Mouse (Mus musculus) forelimb bud, embryonic 11.5 days (tissue): ENCODE measurements at regions not wholly inside any gene's neighbourhood (a gene's known extent, or its start where the extent isn't known, plus 50 kb on each side); places are given as distances from the start of the nearest gene placed in this dataset.

Experiments
- DNase-seq: peaks from one replicate; pipeline ENCODE4 v3.0.0-alpha.2; 2012; ENCODE audit warnings: low read depth, low spot score

DNA sequence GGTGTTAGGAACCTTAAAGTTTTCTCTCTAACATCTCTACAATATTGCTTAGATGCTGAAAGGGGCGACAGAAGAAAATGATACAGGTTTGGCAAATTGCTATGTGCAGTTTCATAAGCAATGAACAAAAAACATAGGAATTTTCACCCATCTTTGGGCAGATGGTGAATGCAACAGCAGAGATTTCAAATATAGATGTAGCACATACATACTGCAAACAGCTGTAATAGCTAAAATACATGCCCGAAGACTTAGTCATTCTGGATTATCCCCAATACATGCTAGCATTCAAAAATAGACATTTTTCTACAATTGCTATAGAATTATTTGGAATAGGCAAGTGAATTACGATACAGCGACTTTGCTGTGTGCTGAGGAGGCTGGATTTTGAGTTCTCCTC lies 544.1 kb downstream of the D3Ertd751e start:
- DNase-seq: no peak

DNA sequence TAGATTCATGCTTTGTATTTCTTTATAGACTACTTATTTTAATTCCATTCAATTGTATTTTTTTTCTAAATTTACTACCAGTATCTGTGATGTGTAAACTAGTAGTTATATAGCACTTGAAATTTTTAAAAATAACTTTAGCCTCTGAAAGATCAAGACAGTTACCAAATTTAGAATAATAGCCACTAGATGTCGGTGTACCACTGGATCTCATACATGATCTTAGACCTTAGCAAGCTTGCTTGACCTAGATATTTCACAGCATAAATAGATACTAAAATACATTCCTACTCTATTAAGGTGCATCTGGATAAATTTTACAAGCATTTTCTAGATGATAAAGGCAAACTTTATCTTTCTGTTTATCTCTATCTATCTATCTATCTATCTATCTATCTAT lies 570.0 kb downstream of the D3Ertd751e start:
- no peak for DNase-seq

GRCm38 (mm10) chr3:42327708-42328107 lies 585.3 kb downstream of the D3Ertd751e start:
- no peak for DNase-seq

DNA sequence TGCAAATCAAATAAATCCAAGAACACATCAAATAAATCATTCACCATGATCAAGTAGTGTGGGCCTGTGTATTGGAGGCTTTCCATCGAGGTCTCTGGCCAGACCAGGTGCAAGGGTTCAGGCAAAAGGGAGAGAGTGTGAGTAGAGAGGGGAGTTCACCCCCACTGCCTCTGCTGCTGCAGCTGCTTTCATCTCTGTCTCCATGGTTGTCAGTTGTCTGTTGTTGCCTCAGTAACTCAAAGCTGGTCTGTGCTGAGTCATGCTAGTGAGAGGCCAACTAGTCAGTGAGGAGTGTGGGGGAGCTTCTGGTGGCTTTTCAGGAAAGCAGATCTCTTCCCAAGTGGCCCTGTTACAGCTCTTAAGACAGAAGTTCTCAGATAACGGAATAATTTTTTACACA lies 600.4 kb downstream of the D3Ertd751e start:
- DNase-seq: no peak

- no peak for DNase-seq
Measured at GRCm38 (mm10) chr3:42376785-42377184, 634.4 kb downstream of the D3Ertd751e start.

- DNase-seq: no peak
Measured at GRCm38 (mm10) chr3:42382151-42382550, 639.7 kb downstream of the D3Ertd751e start.

- DNase-seq: no peak
Measured at GRCm38 (mm10) chr3:42402716-42403115, 660.3 kb downstream of the D3Ertd751e start.

DNA sequence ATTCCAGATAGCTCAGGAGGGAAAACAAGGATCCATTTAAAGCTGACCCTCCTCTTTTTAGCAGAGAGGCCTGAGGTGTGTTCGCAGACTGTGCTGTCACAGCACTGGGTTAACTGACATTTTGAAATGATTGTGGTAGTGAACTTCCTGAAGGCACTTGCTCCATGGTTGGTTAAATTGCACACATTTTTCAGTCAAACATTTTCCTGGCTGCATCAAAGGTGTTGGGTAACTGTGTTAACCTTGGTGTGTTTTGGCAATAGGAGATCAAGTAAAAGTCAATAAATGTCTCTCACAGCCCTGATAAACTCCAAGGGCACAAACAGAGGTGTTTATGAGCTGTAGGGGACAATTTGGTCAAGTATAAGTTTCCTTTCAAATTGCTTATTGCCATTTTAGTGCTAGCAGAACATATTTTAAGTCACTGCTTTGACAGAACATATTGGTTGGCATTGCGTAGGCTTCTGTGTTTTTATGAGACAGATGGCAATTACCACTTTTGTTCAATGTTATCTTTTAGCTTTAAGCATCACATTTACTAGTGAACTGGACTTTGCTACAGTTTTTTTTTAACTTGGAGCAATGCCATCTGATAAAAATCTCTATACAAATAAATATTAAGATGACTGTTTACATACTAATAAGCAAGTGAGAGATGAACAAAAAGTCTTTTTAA lies 666.7 kb downstream of the D3Ertd751e start:
- peak; percentile 8 for DNase-seq

DNA sequence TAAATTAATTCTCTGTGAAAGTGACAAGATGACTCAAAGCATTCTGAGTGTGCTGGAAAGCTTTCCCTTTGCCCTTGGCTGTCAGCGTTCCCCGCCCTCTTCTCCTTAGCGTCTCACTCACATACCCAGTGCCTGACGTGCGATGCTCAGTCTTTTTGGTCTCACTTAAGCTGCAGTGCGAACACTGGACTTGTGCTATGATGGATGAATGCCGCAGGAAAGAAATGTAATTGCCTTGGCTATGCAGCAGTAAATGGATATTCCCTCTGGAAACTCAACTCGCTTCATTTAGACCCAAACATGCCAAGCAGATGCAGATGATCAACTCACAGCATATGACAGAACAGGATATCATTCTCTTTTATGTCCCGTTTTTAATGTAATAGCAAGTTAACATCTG lies 685.0 kb downstream of the D3Ertd751e start:
- DNase-seq: peak; percentile 6

DNA sequence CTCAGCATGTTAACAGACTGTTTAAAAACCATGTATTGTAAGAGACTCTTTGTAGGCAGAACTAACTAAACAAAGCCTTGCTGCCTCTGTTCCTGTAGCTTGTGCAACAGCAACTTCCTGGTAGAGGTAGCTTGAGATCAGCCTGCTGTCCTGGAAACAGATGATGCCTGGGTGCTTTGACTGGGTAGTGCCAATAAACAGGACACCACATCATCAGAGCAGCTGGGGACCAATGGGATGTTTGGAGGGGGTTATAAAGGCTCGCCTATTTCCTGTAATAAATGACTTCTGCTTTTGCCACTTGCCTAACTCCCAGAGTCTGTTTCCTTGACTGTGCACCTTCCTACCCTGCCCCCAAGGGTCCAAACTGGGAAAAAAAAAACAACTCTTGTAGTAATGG lies 707.2 kb downstream of the D3Ertd751e start:
- no peak for DNase-seq

- DNase-seq: no peak
Measured at GRCm38 (mm10) chr3:42464353-42464752, 721.9 kb downstream of the D3Ertd751e start.

DNA sequence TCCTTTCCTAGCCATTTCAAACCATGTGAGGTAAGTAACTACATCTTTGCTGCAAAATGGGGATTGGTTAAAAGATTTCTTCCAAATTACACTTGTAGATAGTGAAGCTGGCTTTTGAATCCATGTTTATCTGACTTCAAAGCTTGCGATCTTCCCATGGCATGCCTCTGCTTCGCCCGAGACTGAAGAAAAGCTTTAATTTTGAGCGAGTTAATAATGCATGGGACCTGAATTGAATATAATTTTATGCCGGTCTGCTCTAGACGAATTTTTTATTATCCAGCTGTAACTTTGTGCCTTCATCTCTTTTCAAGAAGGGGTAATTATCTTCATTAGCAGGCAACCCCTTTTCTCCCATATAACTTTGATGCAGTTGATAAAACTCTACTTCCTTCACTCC lies 724.7 kb downstream of the D3Ertd751e start:
- DNase-seq: no peak

DNA sequence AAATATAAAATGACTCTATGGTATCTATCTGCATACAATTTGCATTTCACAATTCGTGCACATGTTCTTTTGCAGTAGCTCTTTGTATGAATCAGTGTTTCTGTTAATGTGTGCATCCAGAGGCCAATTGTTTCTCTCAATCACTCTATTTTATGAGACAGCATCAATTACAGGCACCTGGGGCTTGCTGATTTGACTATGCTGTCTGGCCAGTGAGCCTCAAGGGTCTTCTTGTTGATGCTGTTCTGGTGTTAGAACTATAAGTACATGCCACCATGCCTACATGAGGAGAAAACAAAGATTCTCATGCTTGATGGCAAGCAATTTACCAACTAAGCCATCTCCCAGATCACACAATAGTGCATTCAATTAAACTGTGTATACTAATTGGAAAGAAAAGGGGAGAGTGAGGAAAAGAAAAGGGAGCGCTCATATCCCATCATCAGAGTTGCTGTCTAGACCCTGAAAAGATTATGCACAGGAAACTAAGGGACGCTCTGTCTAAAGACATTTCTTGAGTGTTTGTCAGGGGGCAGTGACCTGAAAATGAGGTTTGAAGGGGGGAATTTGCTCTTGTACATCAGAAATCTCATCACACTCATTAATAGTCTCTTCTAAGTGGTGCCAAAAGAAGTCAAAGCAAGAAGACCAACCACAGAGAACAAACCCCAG lies 772.6 kb downstream of the D3Ertd751e start:
- no peak for DNase-seq

DNA sequence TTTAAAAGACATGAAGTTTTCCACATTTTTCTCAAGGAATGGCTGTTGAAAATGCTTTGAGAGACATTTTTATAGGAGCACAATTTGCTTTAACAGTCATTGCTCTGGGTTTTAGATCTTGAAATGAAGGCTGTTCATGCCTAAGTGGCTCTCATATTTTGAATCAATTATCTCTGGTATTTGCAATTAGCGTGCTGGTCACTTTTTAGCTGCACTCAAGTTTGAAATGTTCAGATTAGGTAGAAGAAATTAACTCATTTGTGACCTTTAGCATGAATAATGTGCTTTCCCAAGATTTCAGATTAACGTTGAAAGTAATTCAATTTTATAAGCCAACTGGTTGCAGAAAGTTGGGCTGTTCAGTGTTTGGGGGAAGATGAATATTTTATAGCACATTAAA lies 773.9 kb downstream of the D3Ertd751e start:
- DNase-seq: no peak

DNA sequence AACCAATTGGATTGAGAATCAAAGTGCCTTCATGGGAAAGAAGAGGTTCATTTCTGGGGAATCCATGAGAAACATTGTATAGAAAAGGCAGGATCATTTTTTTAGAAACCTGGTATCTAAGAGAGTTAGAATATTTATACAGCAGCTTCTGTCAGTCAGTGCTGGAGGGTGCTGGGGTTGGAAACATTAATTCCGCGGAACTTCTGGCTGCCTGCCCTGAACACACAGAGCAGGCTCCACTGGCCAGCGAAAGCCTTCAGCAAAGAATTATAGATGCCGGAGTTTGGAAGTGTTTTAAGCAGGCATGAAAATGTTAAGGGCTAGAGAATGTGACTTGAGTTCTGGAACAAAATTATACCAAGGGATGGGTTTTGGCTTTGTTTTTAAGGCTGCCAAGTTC lies 789.0 kb downstream of the D3Ertd751e start:
- no peak for DNase-seq

- DNase-seq: no peak
Measured at GRCm38 (mm10) chr3:42566731-42567130, 824.3 kb downstream of the D3Ertd751e start.

DNA sequence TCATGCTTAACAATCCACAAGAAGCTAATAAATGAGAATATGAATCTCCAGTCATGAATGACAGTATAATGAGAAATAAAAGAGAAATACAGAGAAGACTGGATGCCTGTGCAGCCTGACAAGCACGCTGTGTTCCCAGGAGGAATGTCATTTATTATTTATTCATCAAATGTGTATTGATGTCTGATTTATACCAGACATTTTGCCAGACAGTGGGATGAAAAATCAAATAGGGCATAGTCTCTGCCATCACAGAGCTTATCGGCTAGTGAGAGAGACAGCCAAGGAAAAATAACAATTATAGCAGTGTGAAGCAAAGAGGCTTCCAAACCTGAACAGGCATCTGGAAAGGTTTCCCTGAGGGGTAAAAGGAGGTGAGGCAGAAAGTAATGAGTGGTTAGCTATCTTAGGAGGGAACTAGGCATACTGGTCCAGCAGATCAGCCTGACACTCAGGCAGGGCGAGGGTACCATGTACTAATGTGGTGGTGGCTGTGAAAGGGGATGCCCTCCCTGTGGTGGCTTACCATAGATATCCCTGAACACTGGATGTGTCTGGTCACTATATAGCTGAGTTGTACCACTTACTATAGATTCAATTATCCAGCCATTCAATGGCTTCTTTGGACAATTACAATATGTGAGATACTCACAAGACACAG lies 828.1 kb downstream of the D3Ertd751e start:
- DNase-seq: no peak

DNA sequence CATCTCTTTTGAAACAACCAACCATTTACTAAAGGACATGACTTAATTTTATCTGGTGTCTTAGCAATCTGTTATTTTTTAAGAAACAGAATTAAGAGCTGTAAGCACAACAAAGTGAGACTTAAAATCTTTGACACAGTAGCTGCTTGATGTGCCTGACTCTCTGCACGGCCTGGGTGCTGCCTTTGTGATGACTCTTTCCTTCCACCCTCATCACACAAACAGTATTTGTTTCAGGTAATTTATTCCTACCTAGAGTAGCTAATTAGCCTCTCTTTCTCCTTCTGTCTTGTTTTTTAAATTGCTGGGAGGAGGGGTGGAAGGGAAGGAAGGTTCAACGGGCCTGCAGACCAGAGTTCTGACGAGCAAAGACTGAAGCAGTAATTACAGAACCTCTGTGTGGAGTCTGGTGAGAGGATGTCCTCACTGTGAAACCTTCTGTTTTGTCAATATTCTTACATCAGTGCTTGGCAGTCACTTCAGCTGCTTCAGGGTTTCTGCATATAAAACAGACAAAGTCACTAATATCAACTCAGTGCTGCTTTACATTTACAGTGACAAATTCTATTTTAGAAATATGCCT lies 829.6 kb downstream of the D3Ertd751e start:
- no peak for DNase-seq

GRCm38 (mm10) chr3:42573155-42573554 lies 830.7 kb downstream of the D3Ertd751e start:
- DNase-seq: no peak

GRCm38 (mm10) chr3:42582311-42582710 lies 839.9 kb downstream of the D3Ertd751e start:
- no peak for DNase-seq

DNA sequence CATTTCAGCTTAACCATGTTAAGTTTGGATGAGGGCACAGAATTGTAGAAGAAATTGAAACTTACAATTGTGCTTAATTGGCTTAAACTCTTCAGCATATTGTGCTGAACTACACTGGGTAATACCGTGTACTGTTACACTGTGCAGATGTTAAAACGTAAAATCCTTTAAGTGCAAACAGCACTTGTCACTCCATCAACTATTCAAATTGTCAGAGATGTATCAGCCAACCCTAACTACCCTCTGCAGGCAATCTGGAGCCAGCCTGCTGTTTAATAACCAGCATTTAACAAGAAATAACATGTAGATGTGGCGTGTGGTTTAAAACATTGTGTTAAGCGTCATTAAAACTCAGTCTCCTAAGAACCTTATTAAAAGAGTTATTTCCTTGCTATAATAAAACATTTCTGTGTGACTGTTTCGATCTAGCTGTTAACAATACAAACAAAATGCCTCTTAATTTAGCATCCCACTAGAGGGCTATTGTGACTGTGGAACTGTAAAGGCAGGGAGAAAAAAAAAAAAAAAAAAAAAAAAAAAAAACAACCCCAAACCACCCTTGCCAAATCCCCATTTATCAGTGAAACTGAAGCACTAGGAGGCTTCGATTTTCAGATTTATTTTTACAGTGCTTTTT lies 845.0 kb downstream of the D3Ertd751e start:
- peak; percentile 60 for DNase-seq

- DNase-seq: no peak
Measured at GRCm38 (mm10) chr3:42589516-42589915, 847.1 kb downstream of the D3Ertd751e start.
